Mouse (Mus musculus) midbrain, embryonic 16.5 days (tissue): ENCODE results near the gene Gigyf2. TPM values are rescaled to one million over a fixed set of nuclear protein-coding genes. Genes with fewer than 3 reads are reported as not detected.

Source experiments
- ATAC-seq: fragments of 200-750 bp; cut with Nextera tagmentation; 2 replicates; pipeline ENCODE4 v1.8.0; 2017; ENCODE audit warnings: moderate TSS enrichment
- H3K27ac ChIP-seq: fragments of 300-500 bp; sonication (generic); 2 replicates; pipeline ENCODE4 v1.5.1; 2014; ENCODE audit warnings: mild to moderate bottlenecking, low read length, mixed read lengths
- H3K27me3 ChIP-seq: fragments of 300-500 bp; sonication (generic); 2 replicates; pipeline ENCODE4 v1.6.1; 2014; ENCODE audit warnings: low read depth, low read length, mixed read lengths; ENCODE audit not compliant: control insufficient read depth, insufficient read depth
- H3K36me3 ChIP-seq: fragments of 300-500 bp; sonication (generic); 2 replicates; pipeline ENCODE4 v1.6.1; 2014; ENCODE audit warnings: mild to moderate bottlenecking, low read length, moderate library complexity, mixed read lengths; ENCODE audit not compliant: control insufficient read depth, insufficient read depth
- H3K4me1 ChIP-seq: fragments of 300-500 bp; sonication (generic); 2 replicates; pipeline ENCODE4 v1.6.1; 2014; ENCODE audit warnings: mild to moderate bottlenecking, low read length, mixed read lengths; ENCODE audit not compliant: control insufficient read depth, insufficient read depth
- H3K4me2 ChIP-seq: fragments of 300-500 bp; sonication (generic); 2 replicates; pipeline ENCODE4 v1.6.1; 2014; ENCODE audit warnings: mild to moderate bottlenecking, low read length, mixed read lengths
- H3K4me3 ChIP-seq: fragments of 300-500 bp; sonication (generic); 2 replicates; pipeline ENCODE4 v1.5.1; 2014; ENCODE audit warnings: low read depth, mild to moderate bottlenecking, low read length, moderate library complexity, mixed read lengths
- H3K9ac ChIP-seq: fragments of 300-500 bp; sonication (generic); 2 replicates; pipeline ENCODE4 v1.6.1; 2014; ENCODE audit warnings: low read depth, low read length, mixed read lengths
- H3K9me3 ChIP-seq: fragments of 300-500 bp; sonication (generic); replicated peaks from 2 replicates; pipeline ENCODE4 v1.6.1; 2014; ENCODE audit warnings: mild to moderate bottlenecking, low read length, mixed read lengths; ENCODE audit not compliant: control insufficient read depth, poor library complexity, severe bottlenecking
- WGBS: fragments of 180-500 bp; shearing (Covaris S2); extraction: QIAGEN DNeasy Blood & Tissue Kit; methylation state at CpG from one replicate; pipeline ENCODE4 v1.1.7; 2014; 5-methylcytosine and 5-hydroxymethylcytosine counted together
- polyA plus RNA-seq: library from polyadenylated mRNA; unstranded; fragments of >200 nt; fragmentation: Nextera tagmentation; extraction: Ambion mirVana; gene quantifications from 2 replicates; pipeline ENCODE4 v1.2.1, GENCODE M21; 2015

Gigyf2 gene
- polyA plus RNA-seq, 1 experiment from 2014 or later, result 66.4 TPM

GRCm38 (mm10) chr1:87350576-87350975 lies 23.8 kb downstream of the Gigyf2 start:
- no peak overlapping the region for H3K9ac ChIP-seq
- no peaks in the 10 kb centered on the region for H3K4me1 ChIP-seq
- 0 out of 2 replicates have a peak, but pooled peaks cover 6% of the 10 kb centered on the region for H3K36me3 ChIP-seq
- H3K27me3 ChIP-seq, result no peaks in the 10 kb centered on the region
- WGBS, result 97% methylated on average over 2 of the region's 2 CpGs
- no peak overlapping the region for H3K4me2 ChIP-seq
- no peak overlapping the region for H3K4me3 ChIP-seq
- no peak overlapping the region for H3K27ac ChIP-seq
- no peaks in the 10 kb centered on the region for H3K9me3 ChIP-seq
- no peak for ATAC-seq

- Histone ChIP-seq H3K27me3 (no peaks in the 10 kb centered on the region), H3K36me3 (peaks cover 6% of the 10 kb centered on the region), H3K4me3 (no peak overlapping the region), H3K27ac (no peak overlapping the region), H3K4me2 (no peak overlapping the region), H3K4me1 (no peaks in the 10 kb centered on the region), H3K9me3 (no peaks in the 10 kb centered on the region), H3K9ac (no peak overlapping the region)
- WGBS, result 81% methylated on average over 1 of the region's 1 CpGs
- no peak for ATAC-seq
Observed at GRCm38 (mm10) chr1:87360276-87360675, 33.5 kb downstream of the Gigyf2 start.

- 91% methylated on average over 3 of the region's 3 CpGs for WGBS
- no peaks in the 10 kb centered on the region for H3K27me3 ChIP-seq
- H3K36me3 ChIP-seq, result peaks cover 3% of the 10 kb centered on the region
- H3K9ac ChIP-seq, result no peak overlapping the region
- H3K4me3 ChIP-seq, result no peak overlapping the region
- no peak overlapping the region for H3K4me2 ChIP-seq
- no peak for ATAC-seq
- no peaks in the 10 kb centered on the region for H3K9me3 ChIP-seq
- H3K27ac ChIP-seq, result no peak overlapping the region
- no peaks in the 10 kb centered on the region for H3K4me1 ChIP-seq
Observed at GRCm38 (mm10) chr1:87378024-87378560, 51.3 kb downstream of the Gigyf2 start.

DNA sequence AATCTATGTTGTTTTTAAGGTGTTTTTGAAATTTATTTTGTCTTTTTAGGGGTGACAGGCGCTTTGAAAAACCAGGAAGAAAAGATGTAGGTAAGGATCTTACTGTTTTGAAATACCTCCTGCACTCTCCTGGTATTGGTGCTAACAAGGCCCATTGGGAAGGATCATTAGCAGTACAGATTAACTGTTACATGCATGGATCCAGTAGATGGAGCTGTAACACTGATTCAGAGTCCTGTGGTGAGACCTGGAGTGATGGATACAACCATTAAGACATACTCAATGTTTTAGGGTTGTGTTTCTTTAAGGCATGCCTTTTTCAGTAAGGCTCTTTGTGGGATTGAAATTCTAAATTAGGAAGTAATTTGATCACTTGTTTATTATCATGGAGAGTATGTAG lies 53.1 kb downstream of the Gigyf2 start:
- no peaks in the 10 kb centered on the region for H3K27me3 ChIP-seq
- no peak overlapping the region for H3K9ac ChIP-seq

GRCm38 (mm10) chr1:87381152-87381551 lies 54.4 kb downstream of the Gigyf2 start:
- no peak overlapping the region for H3K9ac ChIP-seq
- no peak overlapping the region for H3K4me3 ChIP-seq
- ATAC-seq, result no peak
- H3K4me1 ChIP-seq, result no peaks in the 10 kb centered on the region
- WGBS, result 91% methylated on average over 3 of the region's 3 CpGs
- H3K9me3 ChIP-seq, result no peaks in the 10 kb centered on the region
- H3K36me3 ChIP-seq, result peaks cover 3% of the 10 kb centered on the region
- no peak overlapping the region for H3K27ac ChIP-seq
- H3K27me3 ChIP-seq, result no peaks in the 10 kb centered on the region
- no peak overlapping the region for H3K4me2 ChIP-seq

More for the DNA sequence above, 53.1 kb downstream of the Gigyf2 start:
- H3K27ac ChIP-seq, result no peak overlapping the region
- no peak overlapping the region for H3K4me2 ChIP-seq
- WGBS, result 89% methylated on average over 1 of the region's 1 CpGs
- H3K36me3 ChIP-seq, result peaks cover 3% of the 10 kb centered on the region
- no peaks in the 10 kb centered on the region for H3K9me3 ChIP-seq
- H3K4me1 ChIP-seq, result no peaks in the 10 kb centered on the region
- ATAC-seq, result no peak
- no peak overlapping the region for H3K4me3 ChIP-seq

- no peak overlapping the region for H3K4me2 ChIP-seq
- no peak overlapping the region for H3K27ac ChIP-seq
Observed at GRCm38 (mm10) chr1:87386436-87387092, 59.8 kb downstream of the Gigyf2 start.

GRCm38 (mm10) chr1:87393444-87394195 lies 66.8 kb downstream of the Gigyf2 start:
- Histone ChIP-seq H3K27me3 (no peaks in the 10 kb centered on the region), H3K9me3 (no peaks in the 10 kb centered on the region), H3K4me2 (no peak overlapping the region), H3K36me3 (0 out of 2 replicates have a peak, but pooled peaks cover 8% of the 10 kb centered on the region), H3K9ac (no peak overlapping the region), H3K27ac (no peak overlapping the region), H3K4me3 (no peak overlapping the region), H3K4me1 (no peaks in the 10 kb centered on the region)
- 92% methylated on average over 3 of the region's 3 CpGs for WGBS
- no peak for ATAC-seq

More at GRCm38 (mm10) chr1:87386436-87387092, 59.8 kb downstream of the Gigyf2 start:
- no peaks in the 10 kb centered on the region for H3K27me3 ChIP-seq
- no peak overlapping the region for H3K4me3 ChIP-seq
- no peak overlapping the region for H3K9ac ChIP-seq
- H3K9me3 ChIP-seq, result no peaks in the 10 kb centered on the region
- 95% methylated on average over 9 of the region's 9 CpGs for WGBS
- 0 out of 2 replicates have a peak, but pooled peaks cover 4% of the 10 kb centered on the region for H3K36me3 ChIP-seq
- H3K4me1 ChIP-seq, result no peaks in the 10 kb centered on the region
- ATAC-seq, result no peak

DNA sequence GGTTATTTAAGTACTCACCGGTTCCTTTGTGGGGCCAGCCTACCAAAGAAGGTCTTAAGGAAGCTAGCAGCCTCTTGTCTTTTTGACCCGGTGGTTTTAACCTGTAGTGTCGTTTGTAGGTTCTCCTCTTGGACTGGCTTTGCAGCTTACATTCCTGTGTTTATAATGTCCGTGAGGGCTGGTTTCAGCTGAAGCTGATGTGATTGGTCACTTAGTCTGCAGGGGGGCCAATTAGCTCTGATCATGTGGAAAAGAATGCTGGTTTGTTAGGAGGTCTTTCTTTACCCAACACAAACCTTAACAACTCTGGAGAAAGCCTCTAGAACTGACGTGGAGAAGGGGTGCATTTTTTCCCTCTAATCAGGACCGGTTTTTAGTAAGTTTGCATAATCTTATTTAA lies 67.8 kb downstream of the Gigyf2 start, which contains the start of gene Kcnj13:
Kcnj13 (minus strand) TSS at position 136 of the 400 bp plus-strand sequence.
- ATAC-seq, result no peak
- no peak within 1 kb of the TSS for H3K4me2 ChIP-seq
- H3K4me1 ChIP-seq, result no peaks in the 10 kb centered on the region
- WGBS, result 40% methylated on average over 6 of the region's 6 CpGs
- H3K27ac ChIP-seq, result no peak within 1 kb of the TSS
- no peak within 1 kb of the TSS for H3K9ac ChIP-seq
- no peaks in the 10 kb centered on the region for H3K27me3 ChIP-seq
- no peaks in the 10 kb centered on the region for H3K9me3 ChIP-seq
- no peak within 1 kb of the TSS for H3K4me3 ChIP-seq
- 0 out of 2 replicates have a peak, but pooled peaks cover 4% of the 10 kb centered on the region for H3K36me3 ChIP-seq
